Mouse (Mus musculus) megakaryocyte progenitor cell, adult 5-6 weeks (primary cell): ENCODE measurements around the gene Olfr681. TPM values are rescaled to one million over a fixed set of nuclear protein-coding genes. Genes with fewer than 3 reads are reported as not detected.
"Not testable (repeated sequence)": the region's sequence is repeated elsewhere in the genome, so short reads cannot be mapped to it uniquely, and the experiment has no call there.

Experiments used
- ATAC-seq: replicated peaks from 2 replicates; pipeline ENCODE4 v1.8.0; 2016; ENCODE audit warnings: mild to moderate bottlenecking, moderate TSS enrichment, inconsistent platforms; ENCODE audit not compliant: poor library complexity
- total RNA-seq, 2 experiments: library from RNA; stranded (forward) in 1 of 2; stranded (reverse) in 1 of 2; fragments of 157-497, 149-512 nt in 1 of 2; fragments of 200-1000 nt in 1 of 2; gene quantifications; 2 replicates each; pipeline versions ENCODE4 v1.2.3 to v1.2.4; 2015 to 2017

The Olfr681 gene
- total RNA-seq (2015) (not detected in 2 replicates), total RNA-seq (2017) (not detected in 2 replicates)

GRCm38 (mm10) chr7:105116536-105116935 is at the start of gene Olfr681:
Olfr681 (plus strand) TSS chr7:105116836.
- no peak for ATAC-seq

- ATAC-seq, result no peak
Measured at GRCm38 (mm10) chr7:105080905-105081304, 35.7 kb upstream of the Olfr681 start, which contains the start of gene Olfr679. Olfr679 (plus strand) TSS chr7:105081205.

GRCm38 (mm10) chr7:105092717-105093116 is 23.9 kb upstream of the Olfr681 start, which contains the start of gene Olfr680-ps1:
Olfr680-ps1 (minus strand) TSS chr7:105092817.
- not testable (repeated sequence) for ATAC-seq

GRCm38 (mm10) chr7:105141275-105141674 is 24.6 kb downstream of the Olfr681 start:
- no peak for ATAC-seq

- no peak for ATAC-seq
Measured at GRCm38 (mm10) chr7:105146912-105147311, 30.3 kb downstream of the Olfr681 start, which contains the start of gene Olfr683. Olfr683 (minus strand) TSS chr7:105147012.

DNA sequence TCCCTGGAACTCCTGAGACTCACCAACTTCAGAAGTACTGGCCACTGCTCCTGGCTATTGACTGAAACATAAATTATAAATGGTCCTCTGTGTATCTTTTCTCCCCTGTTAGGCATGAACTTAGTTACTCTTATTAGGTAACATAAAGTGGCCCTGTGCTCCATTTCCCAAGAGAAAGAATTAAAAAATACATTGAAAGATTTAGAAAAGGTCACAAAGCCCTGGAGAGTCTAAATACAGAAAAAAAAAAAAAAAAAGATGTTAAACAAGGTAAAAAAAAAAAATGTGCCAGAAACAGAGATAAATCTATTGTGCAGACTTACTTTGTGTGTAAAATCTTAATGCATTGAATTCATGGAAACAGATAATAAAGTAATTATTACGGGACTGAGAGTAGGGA is 46.9 kb downstream of the Olfr681 start, which contains the start of gene Olfr684:
TSS of gene Olfr684 (minus strand) at position 101 of the 400 bp plus-strand sequence.
- no peak for ATAC-seq

DNA sequence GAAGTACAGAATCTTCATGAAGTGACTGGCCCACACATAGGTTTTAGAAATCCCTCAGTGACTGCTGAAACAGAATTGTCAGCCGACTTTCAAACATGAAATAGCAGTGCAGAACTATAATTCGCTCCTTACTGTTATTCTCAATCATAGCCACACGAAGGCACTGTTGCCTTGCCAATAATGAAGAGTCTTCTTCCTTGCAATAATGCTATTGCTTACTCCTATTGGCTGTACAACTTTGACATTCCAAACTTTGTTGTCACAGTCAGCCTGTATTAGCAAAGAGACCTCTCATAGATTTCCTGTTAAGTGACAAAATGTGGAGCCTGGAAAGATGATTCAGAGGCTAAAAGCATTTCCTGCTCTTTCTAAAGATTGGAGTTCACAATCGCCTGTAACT is 54.1 kb downstream of the Olfr681 start:
- 0 out of 2 replicates have a peak, but pooled peaks have one; percentile 39 for ATAC-seq

Other genes with a start within 250 kb of the Olfr681 start
- not detected in 2 replicates for gene Olfr665, start 238.8 kb upstream of the Olfr681 start, total RNA-seq (2015)
- not detected in 2 replicates for gene Olfr665, start 238.8 kb upstream of the Olfr681 start, total RNA-seq (2017)
- not detected in 2 replicates for gene Olfr666, start 220.9 kb upstream of the Olfr681 start, total RNA-seq (2015)
- not detected in 2 replicates for gene Olfr666, start 220.9 kb upstream of the Olfr681 start, total RNA-seq (2017)
- not detected in 2 replicates for gene Olfr667, start 195.4 kb upstream of the Olfr681 start, total RNA-seq (2015)
- gene Olfr667, start 195.4 kb upstream of the Olfr681 start, total RNA-seq (2017), result not detected in 2 replicates
- not detected in 2 replicates for gene Olfr668, start 188.8 kb upstream of the Olfr681 start, total RNA-seq (2015)
- not detected in 2 replicates for gene Olfr668, start 188.8 kb upstream of the Olfr681 start, total RNA-seq (2017)
- not detected in 2 replicates for gene Olfr669, start 182.6 kb upstream of the Olfr681 start, total RNA-seq (2015)
- gene Olfr669, start 182.6 kb upstream of the Olfr681 start, total RNA-seq (2017), result not detected in 2 replicates
- not detected in 2 replicates for gene Olfr670, start 154.2 kb upstream of the Olfr681 start, total RNA-seq (2015)
- gene Olfr670, start 154.2 kb upstream of the Olfr681 start, total RNA-seq (2017), result not detected in 2 replicates
- not detected in 2 replicates for gene Olfr671, start 137.7 kb upstream of the Olfr681 start, total RNA-seq (2015)
- gene Olfr671, start 137.7 kb upstream of the Olfr681 start, total RNA-seq (2017), result not detected in 2 replicates
- not detected in 2 replicates for gene Olfr672, start 114.8 kb upstream of the Olfr681 start, total RNA-seq (2015)
- not detected in 2 replicates for gene Olfr672, start 114.8 kb upstream of the Olfr681 start, total RNA-seq (2017)
- gene Olfr675, start 88.4 kb upstream of the Olfr681 start, total RNA-seq (2015), result not detected in 2 replicates
- gene Olfr675, start 88.4 kb upstream of the Olfr681 start, total RNA-seq (2017), result not detected in 2 replicates
- gene Olfr676, start 84.1 kb upstream of the Olfr681 start, total RNA-seq (2015), result not detected in 2 replicates
- not detected in 2 replicates for gene Olfr676, start 84.1 kb upstream of the Olfr681 start, total RNA-seq (2017)
- not detected in 2 replicates for gene Olfr677, start 65.5 kb upstream of the Olfr681 start, total RNA-seq (2015)
- gene Olfr677, start 65.5 kb upstream of the Olfr681 start, total RNA-seq (2017), result not detected in 2 replicates
- not detected in 2 replicates for gene Olfr678, start 52.4 kb upstream of the Olfr681 start, total RNA-seq (2015)
- not detected in 2 replicates for gene Olfr678, start 52.4 kb upstream of the Olfr681 start, total RNA-seq (2017)
- gene Olfr679, start 35.6 kb upstream of the Olfr681 start, total RNA-seq (2015), result not detected in 2 replicates
- gene Olfr679, start 35.6 kb upstream of the Olfr681 start, total RNA-seq (2017), result not detected in 2 replicates
- not detected in 2 replicates for gene Olfr680-ps1, start 24.0 kb upstream of the Olfr681 start, total RNA-seq (2015)
- not detected in 2 replicates for gene Olfr680-ps1, start 24.0 kb upstream of the Olfr681 start, total RNA-seq (2017)
- gene Olfr683, start 30.2 kb downstream of the Olfr681 start, total RNA-seq (2015), result not detected in 2 replicates
- not detected in 2 replicates for gene Olfr683, start 30.2 kb downstream of the Olfr681 start, total RNA-seq (2017)
- not detected in 2 replicates for gene Olfr684, start 46.8 kb downstream of the Olfr681 start, total RNA-seq (2015)
- gene Olfr684, start 46.8 kb downstream of the Olfr681 start, total RNA-seq (2017), result not detected in 2 replicates
- gene Olfr685, start 69.2 kb downstream of the Olfr681 start, total RNA-seq (2015), result not detected in 2 replicates
- not detected in 2 replicates for gene Olfr685, start 69.2 kb downstream of the Olfr681 start, total RNA-seq (2017)
- gene Olfr686, start 90.6 kb downstream of the Olfr681 start, total RNA-seq (2015), result not detected in 2 replicates
- not detected in 2 replicates for gene Olfr686, start 90.6 kb downstream of the Olfr681 start, total RNA-seq (2017)
- not detected in 2 replicates for gene Olfr688, start 171.3 kb downstream of the Olfr681 start, total RNA-seq (2015)
- gene Olfr688, start 171.3 kb downstream of the Olfr681 start, total RNA-seq (2017), result not detected in 2 replicates
- not detected in 2 replicates for gene Olfr689, start 194.3 kb downstream of the Olfr681 start, total RNA-seq (2015)
- not detected in 2 replicates for gene Olfr689, start 194.3 kb downstream of the Olfr681 start, total RNA-seq (2017)
- not detected in 2 replicates for gene Olfr690, start 217.3 kb downstream of the Olfr681 start, total RNA-seq (2015)
- not detected in 2 replicates for gene Olfr690, start 217.3 kb downstream of the Olfr681 start, total RNA-seq (2017)
- gene Olfr691, start 225.4 kb downstream of the Olfr681 start, total RNA-seq (2015), result not detected in 2 replicates
- gene Olfr691, start 225.4 kb downstream of the Olfr681 start, total RNA-seq (2017), result not detected in 2 replicates